Mouse (Mus musculus): ENCODE results near the gene Tagln3.

- no peak for TF ChIP-seq CTCF (IDR thresholded peaks at IDR 0.05; ENCODE audit: insufficient read depth, low read depth, low read length)
- no peak for TF ChIP-seq POLR2A (IDR thresholded peaks at IDR 0.05; ENCODE audit: insufficient read depth, low read depth, low read length)
These were observed 41.5 kb upstream of the Tagln3 start for GRCm38 (mm10) chr16:45765801-45766494.
